Mouse (Mus musculus): ENCODE data around the gene B3galt4.
"Not testable (repeated sequence)": the region's sequence is repeated elsewhere in the genome, so short reads cannot be mapped to it uniquely, and the experiment has no call there.

B3galt4 gene

GRCm38 (mm10) chr17:33951021-33951946 lies at the start of gene B3galt4:
B3galt4 (minus strand) TSS chr17:33951488.
- DNase-seq (ENCODE audit: low read depth, low spot score), result peak; percentile 95

DNA sequence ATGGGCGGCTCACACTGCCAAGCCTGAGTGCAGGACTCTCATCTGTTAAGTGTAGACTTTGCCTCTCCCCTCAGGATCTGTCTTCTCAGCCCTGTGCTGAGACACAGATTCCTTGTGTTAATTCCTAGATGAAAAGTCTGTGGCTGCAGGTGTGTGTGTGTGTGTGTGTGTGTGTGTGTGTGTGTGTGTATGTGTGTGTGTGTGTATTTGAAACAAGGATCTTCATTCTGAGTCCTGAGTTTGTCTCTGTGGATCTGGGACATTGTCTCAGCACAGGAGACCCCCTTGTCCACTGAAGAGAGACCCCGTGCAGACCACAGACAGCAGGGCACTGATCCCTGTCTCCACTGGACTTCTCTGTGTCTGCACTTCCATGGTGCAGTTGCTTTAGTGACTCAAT lies 49.5 kb upstream of the B3galt4 start:
- not testable (repeated sequence) for DNase-seq (ENCODE audit: low read depth, low spot score)

GRCm38 (mm10) chr17:34000150-34000537 lies 48.9 kb upstream of the B3galt4 start, which contains the start of gene H2-K1:
H2-K1 (minus strand) TSS chr17:34000347.
- DNase-seq (ENCODE audit: low read depth, low spot score), result peak; percentile 92

DNA sequence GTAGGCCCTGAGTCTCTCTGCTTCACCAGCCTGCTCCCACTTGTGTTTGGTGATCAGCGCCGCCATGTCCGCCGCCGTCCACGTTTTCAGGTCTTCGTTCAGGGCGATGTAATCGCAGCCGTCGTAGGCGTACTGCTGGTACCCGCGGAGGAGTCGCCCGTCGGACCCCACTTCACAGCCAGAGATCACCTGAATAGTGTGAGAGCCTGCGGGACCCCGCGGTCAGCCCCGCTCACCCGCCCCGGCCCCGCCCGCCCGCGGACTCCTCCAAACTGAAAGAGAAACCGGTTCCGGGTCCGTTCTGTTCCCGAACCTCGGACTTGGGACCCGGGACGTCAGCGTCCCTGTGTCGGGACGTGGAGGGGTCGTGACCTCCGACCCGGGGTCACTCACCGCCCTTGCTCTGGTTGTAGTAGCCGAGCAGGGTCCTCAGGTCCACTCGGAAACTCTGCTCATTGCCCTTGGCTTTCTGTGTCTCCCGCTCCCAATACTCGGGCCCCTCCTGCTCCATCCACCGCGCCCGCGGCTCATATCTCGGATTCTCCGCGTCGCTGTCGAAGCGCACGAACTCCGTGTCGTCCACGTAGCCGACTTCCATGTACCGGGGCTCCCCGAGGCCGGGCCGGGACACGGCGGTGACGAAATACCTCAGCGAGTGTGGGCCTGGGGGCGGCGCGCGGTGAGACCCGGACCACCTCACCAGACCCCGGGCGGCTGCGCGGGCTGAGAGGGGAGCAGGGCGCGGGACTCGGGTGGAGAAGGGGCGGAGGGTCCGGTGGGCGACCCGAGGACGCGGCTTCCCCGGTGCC lies 48.3 kb upstream of the B3galt4 start:
- no peak for DNase-seq (ENCODE audit: low read depth, low spot score)

- DNase-seq (ENCODE audit: low read depth, low spot score), result not testable (repeated sequence)
These were observed 47.4 kb upstream of the B3galt4 start for GRCm38 (mm10) chr17:33998697-33999096.

DNA sequence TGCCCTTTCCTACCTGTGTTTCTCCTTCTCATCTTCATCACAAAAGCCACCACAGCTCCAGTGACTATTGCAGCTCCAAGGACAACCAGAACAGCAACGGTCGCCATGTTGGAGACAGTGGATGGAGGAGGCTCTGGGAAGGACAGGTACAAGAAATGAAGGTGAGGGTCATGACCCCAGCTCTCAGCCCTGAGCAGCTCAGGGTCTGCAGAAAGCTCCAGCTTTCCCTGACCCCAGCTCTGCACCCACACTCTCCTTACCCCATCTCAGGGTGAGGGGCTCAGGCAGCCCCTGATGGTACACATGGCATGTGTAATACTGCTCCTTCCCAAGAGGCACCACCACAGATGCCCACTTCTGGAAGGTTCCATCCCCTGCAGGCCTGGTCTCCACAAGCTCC lies 45.7 kb upstream of the B3galt4 start:
- DNase-seq (ENCODE audit: low read depth, low spot score), result not testable (repeated sequence)

DNA sequence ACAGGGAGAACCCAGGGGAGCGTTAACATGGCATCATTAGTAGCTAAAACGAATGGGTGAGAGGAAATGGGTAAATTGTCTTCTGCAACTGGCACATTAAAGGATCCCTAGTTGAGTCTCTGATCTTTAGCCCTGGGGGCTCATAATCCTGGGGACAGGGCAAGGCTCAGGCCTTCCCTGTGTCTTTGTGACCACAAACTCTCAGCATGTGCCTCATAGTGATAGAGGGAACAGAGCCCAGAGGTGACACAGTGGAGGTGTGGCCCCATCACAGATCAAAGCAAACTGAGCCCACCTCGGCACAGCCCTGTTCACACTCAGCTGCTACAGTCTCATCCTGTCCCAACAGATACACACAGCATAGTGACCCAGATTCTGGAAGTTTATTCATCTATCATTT lies 44.4 kb upstream of the B3galt4 start:
- no peak for DNase-seq (ENCODE audit: low read depth, low spot score)

DNA sequence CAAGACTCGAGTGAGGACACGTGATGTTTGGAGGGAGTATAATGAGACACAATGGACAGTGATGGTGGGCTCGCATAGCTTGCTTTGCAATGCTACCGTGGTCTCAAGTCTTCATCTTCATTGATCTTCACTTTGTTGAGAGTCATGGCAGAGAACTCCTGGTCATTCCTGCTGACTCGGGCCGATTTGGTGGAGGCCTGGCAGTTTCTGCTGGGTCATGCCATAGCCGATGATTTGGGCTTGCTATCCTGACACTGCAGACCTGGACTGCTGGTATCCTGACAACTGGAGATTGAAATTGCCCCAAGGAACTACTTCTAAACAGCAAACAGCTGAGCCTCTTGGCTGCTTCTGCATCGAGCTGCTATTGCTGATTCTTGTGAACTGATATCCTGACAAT lies 43.7 kb upstream of the B3galt4 start:
- no peak for DNase-seq (ENCODE audit: low read depth, low spot score)

GRCm38 (mm10) chr17:33991788-33992664 lies 40.7 kb upstream of the B3galt4 start:
- DNase-seq (ENCODE audit: low read depth, low spot score), result peak; percentile 93

DNA sequence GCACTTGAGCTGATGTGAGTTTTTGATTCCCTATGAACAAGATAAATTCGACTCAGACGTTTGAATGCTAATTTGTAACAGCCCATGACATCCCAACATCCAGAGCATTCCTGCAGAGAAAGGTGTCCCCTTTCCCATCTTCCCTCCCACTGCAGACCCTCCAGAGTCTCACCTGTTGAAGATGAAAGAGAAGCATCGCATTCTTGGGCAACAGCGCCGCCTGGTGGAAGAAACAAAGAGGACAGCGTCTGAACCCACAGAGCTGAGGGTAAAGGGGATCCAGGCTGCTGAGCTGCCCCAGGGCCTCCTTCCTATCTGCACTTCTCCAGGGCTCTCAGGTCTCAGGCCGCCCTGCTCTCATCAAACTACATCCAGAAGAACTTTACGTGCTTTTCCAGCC lies 30.8 kb upstream of the B3galt4 start:
- not testable (repeated sequence) for DNase-seq (ENCODE audit: low read depth, low spot score)

DNA sequence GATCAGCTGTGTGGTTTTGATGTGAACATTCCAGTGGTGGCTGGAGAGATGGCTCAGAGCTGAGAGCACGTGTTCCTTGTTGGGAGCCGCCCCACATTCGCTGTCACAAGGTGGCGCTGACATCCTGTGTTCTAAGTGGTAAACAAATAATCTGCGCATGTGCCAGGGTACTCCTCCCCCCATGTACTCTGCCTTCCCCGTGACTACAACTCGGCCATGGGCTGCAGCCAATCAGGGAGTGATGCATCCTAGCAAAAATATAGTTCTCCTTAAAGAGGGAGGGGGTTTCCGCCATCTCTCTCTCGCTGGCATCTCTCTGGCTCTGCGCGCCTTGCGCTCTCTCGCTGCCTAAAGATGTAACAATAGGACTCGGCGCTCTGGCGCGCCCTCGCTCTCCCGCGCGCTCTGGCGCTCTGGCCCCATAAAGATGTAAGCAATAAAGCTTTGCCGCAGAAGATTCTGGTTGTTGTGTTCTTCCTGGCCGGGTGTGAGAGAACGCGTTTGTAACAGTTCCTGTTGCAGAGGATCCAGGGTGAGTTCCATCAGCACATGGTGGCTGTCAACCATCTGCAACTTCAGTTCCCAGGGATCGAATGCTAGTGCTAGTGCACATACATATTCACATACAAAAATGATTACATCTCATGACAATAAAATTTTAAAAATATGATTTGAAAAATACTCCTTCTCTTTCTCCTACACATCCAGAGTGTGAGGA lies 30.1 kb upstream of the B3galt4 start:
- not testable (repeated sequence) for DNase-seq (ENCODE audit: low read depth, low spot score)

- DNase-seq (ENCODE audit: low read depth, low spot score), result no peak
These were observed 29.1 kb upstream of the B3galt4 start for GRCm38 (mm10) chr17:33980181-33981035.

GRCm38 (mm10) chr17:33979512-33980050 lies 28.3 kb upstream of the B3galt4 start:
- DNase-seq (ENCODE audit: low read depth, low spot score), result no peak

DNA sequence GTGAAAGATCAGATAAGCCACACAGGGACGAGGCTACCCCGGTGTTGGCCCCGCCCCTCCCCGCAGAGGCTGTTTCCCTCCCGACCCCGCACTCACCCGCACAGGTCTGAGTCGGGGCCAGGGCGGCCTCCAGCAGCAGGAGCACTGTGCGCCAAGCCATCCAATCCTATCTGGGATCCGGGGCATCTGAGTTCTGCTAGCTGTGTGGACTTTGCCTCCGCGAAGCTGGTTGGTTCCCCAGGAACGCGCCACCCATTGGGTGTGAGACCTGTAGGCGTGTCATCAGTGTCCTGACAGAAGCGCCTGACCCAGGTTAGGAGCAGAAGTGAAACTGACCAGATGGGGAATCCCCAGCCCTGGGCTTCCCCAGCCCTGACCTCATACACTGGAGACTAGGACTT lies 27.3 kb upstream of the B3galt4 start:
- DNase-seq (ENCODE audit: low read depth, low spot score), result no peak

DNA sequence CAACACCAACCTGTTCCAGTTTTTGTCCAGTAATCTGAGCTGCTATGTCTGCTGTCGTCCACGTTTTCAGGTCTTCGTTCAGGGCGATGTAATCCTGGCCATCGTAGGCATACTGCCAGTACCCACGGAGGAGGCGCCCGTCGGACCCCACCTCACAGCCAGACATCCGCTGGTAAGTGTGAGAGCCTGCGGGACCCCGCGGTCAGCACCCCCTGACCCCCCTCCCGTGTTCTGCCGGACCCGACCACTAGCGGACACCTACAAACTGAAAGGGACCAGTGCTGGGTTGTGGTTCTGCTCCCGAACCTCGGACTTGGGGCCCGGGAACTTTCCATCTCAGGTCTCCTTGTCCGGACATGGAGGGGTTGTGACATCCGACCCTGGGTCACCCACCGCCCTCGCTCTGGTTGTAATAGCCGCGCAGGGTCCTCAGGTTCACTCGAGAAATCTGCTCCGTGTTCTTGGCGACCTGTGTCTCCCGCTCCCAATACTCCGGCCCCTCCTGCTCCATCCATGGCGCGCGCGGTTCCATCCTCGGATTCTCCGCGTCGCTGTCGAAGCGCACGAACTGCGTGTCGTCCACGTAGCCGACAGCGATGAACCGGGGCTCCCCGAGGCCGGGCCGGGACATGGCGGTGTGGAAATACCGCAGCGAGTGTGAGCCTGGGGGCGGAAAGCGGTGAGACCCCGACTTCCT lies 26.7 kb upstream of the B3galt4 start:
- no peak for DNase-seq (ENCODE audit: low read depth, low spot score)

- no peak for DNase-seq (ENCODE audit: low read depth, low spot score)
These were observed 22.3 kb upstream of the B3galt4 start for GRCm38 (mm10) chr17:33973572-33973971.

GRCm38 (mm10) chr17:33972691-33973090 lies 21.4 kb upstream of the B3galt4 start:
- DNase-seq (ENCODE audit: low read depth, low spot score), result peak; percentile 68

DNA sequence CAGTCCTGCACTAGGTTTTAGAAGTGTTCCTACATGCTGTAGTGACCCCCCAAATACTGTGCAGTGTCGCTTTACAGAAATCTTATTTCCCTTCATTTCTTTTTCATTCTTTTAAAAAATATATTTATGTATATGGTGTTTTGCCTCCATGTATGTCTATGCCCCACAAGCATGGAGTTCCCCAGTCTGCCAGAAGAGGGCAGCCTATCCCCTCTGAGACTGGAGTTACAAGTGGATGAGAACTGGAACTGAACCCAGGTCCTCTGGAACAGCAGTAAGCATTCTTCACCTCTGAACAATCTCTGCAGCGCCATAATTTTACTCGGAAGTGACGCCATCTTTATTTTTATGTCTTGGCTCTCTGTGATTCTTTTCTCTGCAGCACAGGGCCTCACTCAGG lies 18.1 kb upstream of the B3galt4 start:
- peak; percentile 24 for DNase-seq (ENCODE audit: low read depth, low spot score)

- peak; percentile 89 for DNase-seq (ENCODE audit: low read depth, low spot score)
These were observed 17.6 kb upstream of the B3galt4 start for GRCm38 (mm10) chr17:33968927-33969326.
